Mouse (Mus musculus) small intestine, adult 2 months (tissue): ENCODE data around the gene Tgfbrap1. TPM values are rescaled to one million over a fixed set of nuclear protein-coding genes. Genes with fewer than 3 reads are reported as not detected.
"Not testable (repeated sequence)": the region's sequence is repeated elsewhere in the genome, so short reads cannot be mapped to it uniquely, and the experiment has no call there.

Experiments
- H3K27ac ChIP-seq: fragments of 200-500 bp; 2 replicates; pipeline ENCODE4 v1.5.1; 2012; ENCODE audit warnings: low read depth, low read length, control low read depth, inconsistent platforms; ENCODE audit not compliant: insufficient read depth
- H3K27me3 ChIP-seq: fragments of 200-500 bp; 2 replicates; pipeline ENCODE4 v1.6.1; 2012; ENCODE audit warnings: mild to moderate bottlenecking, moderate library complexity, low read length, inconsistent platforms; ENCODE audit not compliant: control insufficient read depth, insufficient read depth
- H3K36me3 ChIP-seq: fragments of 200-500 bp; 2 replicates; pipeline ENCODE4 v1.6.1; 2012; ENCODE audit warnings: mild to moderate bottlenecking, low read length, control low read depth, inconsistent platforms; ENCODE audit not compliant: control insufficient read depth, insufficient read depth
- H3K4me1 ChIP-seq: fragments of 200-500 bp; 2 replicates; pipeline ENCODE4 v1.6.1; 2012; ENCODE audit warnings: low read length, inconsistent platforms, mixed read lengths; ENCODE audit not compliant: control insufficient read depth, insufficient read depth, insufficient read length
- H3K4me3 ChIP-seq: fragments of 200-500 bp; 2 replicates; pipeline ENCODE4 v1.5.1; 2012; ENCODE audit warnings: low read depth, mild to moderate bottlenecking, control low read depth, inconsistent platforms, low read length, moderate library complexity
- CTCF ChIP-seq: fragments of 200-500 bp; IDR thresholded peaks from 2 replicates; pipeline ENCODE4 v1.5.1; 2012; ENCODE audit warnings: low read depth, mild to moderate bottlenecking, control low read depth, inconsistent platforms, low read length, moderate library complexity, mixed read lengths; ENCODE audit not compliant: insufficient replicate concordance, insufficient read length; ENCODE audit errors: extremely low read depth
- POLR2A ChIP-seq: fragments of 200-500 bp; IDR thresholded peaks from 2 replicates; pipeline ENCODE4 v1.6.1; 2012; ENCODE audit warnings: low read depth, mild to moderate bottlenecking, control low read depth, inconsistent platforms, low read length, moderate library complexity
- WGBS: fragments of 180-500 bp; shearing (Covaris S2); methylation state at CpG from one replicate; pipeline ENCODE4 v1.1.7; 2018; 5-methylcytosine and 5-hydroxymethylcytosine counted together
- polyA plus RNA-seq: library from polyadenylated mRNA; depleted of rRNA; stranded (reverse); fragments of >200 nt; gene quantifications from 2 replicates; pipeline ENCODE4 v1.2.3, GENCODE M21; 2012

Tgfbrap1 gene
- polyA plus RNA-seq, 1 experiment, result 11.1 TPM

DNA sequence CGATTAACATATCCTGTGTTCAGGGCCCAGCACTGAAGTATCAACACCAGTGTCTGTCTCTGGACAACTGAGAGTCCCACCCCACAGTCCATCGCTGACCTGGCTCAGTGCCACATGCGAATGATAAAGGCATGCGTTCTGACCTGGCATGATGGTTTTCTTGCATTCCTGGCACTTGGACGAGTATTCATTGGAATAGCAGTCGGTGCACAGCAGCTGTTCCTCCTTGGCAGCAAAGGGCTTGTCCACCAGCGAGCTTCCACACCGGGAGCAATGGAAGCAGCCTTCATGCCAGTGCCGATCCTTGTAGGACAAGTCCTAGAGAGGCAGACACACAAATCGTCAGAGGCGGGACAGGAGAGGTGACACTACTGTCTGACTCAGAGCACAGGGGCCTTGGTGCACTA lies 43.1 kb upstream of the Tgfbrap1 start:
- no peak overlapping the region for H3K27ac ChIP-seq
- H3K4me1 ChIP-seq, result peaks cover 11% of the 10 kb centered on the region; the same call in 1 of the 2 replicates
- 40% methylated on average over 11 of the region's 11 CpGs for WGBS
- no peak for TF ChIP-seq POLR2A
- TF ChIP-seq CTCF, result no peak
- H3K4me3 ChIP-seq, result no peak overlapping the region
- H3K36me3 ChIP-seq, result peaks cover 25% of the 10 kb centered on the region
- H3K27me3 ChIP-seq, result no peaks in the 10 kb centered on the region

DNA sequence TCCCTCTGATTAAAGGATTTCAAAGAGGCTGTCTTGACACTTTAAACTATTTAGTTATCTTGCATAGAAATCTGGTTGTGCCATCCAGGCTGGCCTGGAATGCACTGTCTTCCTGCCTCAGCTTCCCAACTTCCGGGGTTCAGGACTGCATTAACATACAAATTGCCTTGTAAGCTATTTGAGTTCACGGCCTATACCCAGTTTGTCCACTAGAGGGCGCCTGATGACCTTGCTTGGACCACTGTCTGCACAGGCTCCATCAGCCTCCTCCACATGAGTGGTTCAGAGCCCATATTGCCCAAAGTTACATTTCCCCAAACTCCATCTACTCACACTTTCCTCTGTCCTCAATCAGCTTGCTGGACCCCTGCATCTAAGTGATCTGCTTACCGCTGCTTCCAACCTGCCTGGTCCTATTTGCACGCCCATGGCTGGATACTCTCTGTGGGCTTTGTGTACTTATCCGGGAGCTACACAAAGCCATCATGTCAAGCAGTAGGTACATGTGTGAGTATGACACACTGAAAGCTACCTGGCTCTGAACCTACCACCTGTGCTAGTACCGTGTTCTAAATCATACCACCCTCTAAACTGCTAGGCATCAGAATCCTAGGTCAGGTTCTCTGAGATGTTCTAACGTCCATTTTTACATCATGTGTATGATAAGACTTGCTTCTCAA lies 41.3 kb upstream of the Tgfbrap1 start:
- Histone ChIP-seq H3K4me3 (no peak overlapping the region), H3K4me1 (peaks cover 5% of the 10 kb centered on the region; the same call in 1 of the 2 replicates), H3K36me3 (peaks cover 33% of the 10 kb centered on the region), H3K27me3 (no peaks in the 10 kb centered on the region), H3K27ac (no peak overlapping the region)
- TF ChIP-seq CTCF (peak; percentile 98; the same call in 1 of the 2 replicates), POLR2A (no peak)
- 54% methylated on average over 8 of the region's 8 CpGs for whole genome bisulfite sequencing

DNA sequence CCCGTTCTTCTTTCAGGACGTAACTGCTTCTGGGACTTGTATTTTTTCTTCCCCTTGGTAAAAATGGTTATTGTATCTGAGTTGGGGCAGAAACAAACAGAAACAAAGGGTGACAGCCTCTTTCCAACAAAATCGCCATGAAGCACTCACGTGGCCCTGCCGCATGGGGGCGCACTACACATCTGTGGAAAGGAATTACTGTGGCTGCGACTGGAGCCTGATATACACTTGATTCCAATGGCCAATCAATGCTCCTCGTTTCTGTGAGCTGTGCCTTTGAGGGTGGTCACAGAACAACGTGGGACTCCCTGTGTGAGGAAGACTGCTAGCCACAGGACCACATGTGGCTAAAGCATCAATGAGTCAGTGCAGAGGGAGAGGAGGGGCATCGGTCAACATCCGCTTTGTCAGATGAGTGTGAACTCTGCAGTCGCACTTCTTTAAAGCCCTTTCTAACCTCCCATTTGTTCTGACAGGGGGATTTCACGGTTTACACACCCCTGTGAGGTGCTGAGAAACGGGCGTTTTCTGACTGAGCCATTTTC lies 39.9 kb upstream of the Tgfbrap1 start:
- Histone ChIP-seq H3K36me3 (peaks cover 29% of the 10 kb centered on the region), H3K4me1 (peaks cover 3% of the 10 kb centered on the region; the same call in 1 of the 2 replicates), H3K4me3 (no peak overlapping the region), H3K27me3 (no peaks in the 10 kb centered on the region), H3K27ac (no peak overlapping the region)
- TF ChIP-seq POLR2A (no peak), CTCF (peak; percentile 34; the same call in 1 of the 2 replicates)
- 79% methylated on average over 15 of the region's 15 CpGs for WGBS

DNA sequence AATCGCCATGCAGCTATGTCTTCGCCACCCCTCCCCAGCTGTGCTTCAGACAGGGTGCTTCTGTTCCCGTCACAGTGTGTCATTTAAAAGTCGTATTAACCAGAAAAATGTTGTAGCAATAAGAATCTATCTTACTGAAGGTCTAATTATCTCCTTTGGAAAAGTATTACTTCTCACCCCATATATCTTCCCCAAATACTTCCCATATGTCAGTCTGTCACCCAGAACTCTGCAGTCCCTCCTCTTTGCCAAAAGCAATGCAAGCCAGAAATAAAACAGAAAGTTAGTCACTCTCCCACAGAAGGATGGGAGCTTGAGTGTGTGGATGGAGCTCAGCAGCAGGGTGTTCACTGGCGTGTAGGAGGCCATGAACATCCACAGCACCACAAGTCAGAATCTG lies 38.9 kb upstream of the Tgfbrap1 start:
- Histone ChIP-seq H3K27ac (no peak overlapping the region), H3K4me1 (peaks cover 3% of the 10 kb centered on the region; the same call in 1 of the 2 replicates), H3K4me3 (no peak overlapping the region), H3K36me3 (peaks cover 29% of the 10 kb centered on the region), H3K27me3 (no peaks in the 10 kb centered on the region)
- 92% methylated on average over 5 of the region's 5 CpGs for WGBS
- no peak for TF ChIP-seq CTCF
- no peak for TF ChIP-seq POLR2A

DNA sequence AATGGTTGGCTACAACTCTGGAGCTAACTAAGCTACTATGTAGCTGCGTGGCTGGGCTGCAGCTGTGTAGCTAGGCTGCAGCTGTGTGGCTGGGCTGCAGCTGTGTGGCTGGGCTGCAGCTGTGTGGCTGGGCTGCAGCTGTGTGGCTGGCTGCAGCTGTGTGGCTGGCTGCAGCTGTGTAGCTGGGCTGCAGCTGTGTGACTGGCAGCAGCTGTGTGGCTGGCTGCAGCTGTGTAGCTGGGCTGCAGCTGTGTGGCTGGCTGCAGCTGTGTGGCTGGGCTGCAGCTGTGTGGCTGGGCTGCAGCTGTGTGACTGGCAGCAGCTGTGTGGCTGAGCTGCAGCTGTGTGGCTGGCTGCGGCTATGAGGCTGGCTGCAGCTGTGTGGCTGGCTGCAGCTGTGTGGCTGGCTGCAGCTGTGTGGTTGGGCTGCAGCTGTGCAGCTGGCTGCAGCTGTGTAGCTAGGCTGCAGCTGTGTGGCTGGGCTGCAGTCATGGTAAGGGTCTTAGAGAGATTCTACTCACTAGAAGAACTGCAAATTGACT lies 38.1 kb upstream of the Tgfbrap1 start:
- H3K4me1 ChIP-seq, result not testable (repeated sequence)
- WGBS, result 85% methylated on average over 2 of the region's 2 CpGs

DNA sequence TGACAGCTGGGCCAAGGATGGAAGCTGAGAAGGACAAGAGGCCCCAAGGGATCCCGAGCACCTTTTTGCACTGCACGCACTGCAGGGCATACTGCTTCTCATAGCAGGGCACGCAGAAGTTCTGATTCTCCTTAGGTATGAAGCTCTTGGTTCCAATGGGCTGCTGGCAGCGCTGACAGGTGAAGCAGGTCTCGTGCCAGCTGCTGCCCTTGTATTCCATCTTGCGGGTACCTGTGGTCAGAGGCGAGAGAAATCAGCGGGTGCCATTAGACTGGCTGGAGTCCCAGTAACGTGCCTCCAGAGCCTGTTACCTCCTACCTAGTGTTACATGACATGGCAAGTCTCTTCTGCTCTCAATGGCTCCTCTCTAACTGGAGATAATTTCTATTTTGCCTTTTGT lies 33.2 kb upstream of the Tgfbrap1 start:
- TF ChIP-seq POLR2A (no peak), CTCF (no peak)
- WGBS, result 88% methylated on average over 9 of the region's 9 CpGs
- Histone ChIP-seq H3K4me3 (no peak overlapping the region), H3K36me3 (peaks cover 44% of the 10 kb centered on the region), H3K27ac (no peak overlapping the region), H3K4me1 (no peaks in the 10 kb centered on the region), H3K27me3 (no peaks in the 10 kb centered on the region)

More for the DNA sequence above, 38.1 kb upstream of the Tgfbrap1 start:
- H3K27ac ChIP-seq, H3K4me3 ChIP-seq, H3K27me3 ChIP-seq: not testable (repeated sequence)
- peaks cover 29% of the 10 kb centered on the region for H3K36me3 ChIP-seq

DNA sequence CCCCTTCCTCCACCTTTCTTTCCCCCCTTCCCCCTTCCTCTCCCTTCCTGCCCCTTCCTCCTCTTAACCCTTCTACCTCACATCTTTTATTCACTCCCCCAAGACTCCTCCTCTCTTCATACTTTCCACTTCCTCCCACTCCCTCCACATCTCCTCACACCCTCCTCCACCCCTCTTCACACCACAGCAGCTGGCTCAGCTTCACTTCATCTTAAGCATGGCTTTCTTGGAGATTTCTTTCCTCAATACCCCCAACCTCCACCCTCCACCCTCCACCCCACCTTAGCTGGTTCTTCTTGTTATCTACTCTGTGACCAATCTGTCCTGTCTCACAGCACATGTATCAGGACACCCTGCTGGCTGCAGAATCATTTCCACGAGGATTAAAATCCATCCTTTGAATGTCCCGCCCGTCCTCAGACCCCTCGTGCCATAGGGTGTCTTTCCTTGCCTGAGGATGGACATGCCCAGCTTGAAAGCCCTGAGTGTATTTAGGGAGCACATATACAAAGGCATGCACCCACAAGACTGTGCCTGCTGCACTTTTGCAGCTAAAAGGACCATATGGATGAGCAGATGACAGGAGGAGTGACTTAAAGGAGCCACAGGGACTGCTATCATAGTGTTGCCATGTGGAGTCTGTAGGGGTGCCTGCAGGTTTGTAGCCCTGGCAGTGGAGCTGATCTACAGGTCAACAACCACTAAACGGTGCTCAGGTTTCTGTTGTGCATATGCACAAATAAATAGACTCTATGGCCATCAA lies 32.0 kb upstream of the Tgfbrap1 start:
- WGBS, result 80% methylated on average over 5 of the region's 5 CpGs
- Histone ChIP-seq H3K27ac (no peak overlapping the region), H3K27me3 (no peaks in the 10 kb centered on the region), H3K36me3 (peaks cover 43% of the 10 kb centered on the region), H3K4me1 (no peaks in the 10 kb centered on the region), H3K4me3 (no peak overlapping the region)
- TF ChIP-seq POLR2A (no peak), CTCF (no peak)
